1 mouse cellular context compared by ENCODE assay signal in the genomic region with DNA sequence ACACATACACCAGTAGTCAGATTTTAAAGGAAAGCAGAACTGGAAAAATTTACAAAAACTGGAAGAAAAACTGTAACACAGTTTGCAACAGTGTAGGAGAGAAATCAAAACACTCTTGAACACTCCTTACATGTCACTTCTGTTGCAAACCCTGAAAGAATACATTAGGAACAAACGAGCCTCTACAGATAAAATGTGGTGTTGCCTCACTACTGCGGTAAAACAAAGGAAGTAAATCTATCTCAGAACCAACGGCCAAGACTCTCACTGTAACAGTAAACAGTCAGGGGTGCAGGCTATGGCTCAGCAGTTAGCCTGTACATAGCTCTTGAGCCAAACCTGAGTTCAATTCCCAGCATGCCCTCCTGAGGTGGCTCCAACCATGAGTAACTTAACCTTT.
A peak's percentile ranks its signal among the peaks of the same experiment; 100 is the strongest.
TF ChIP-seq lines count a peak whose summit lies in the region.

No protein-coding gene starts in this region.

TF ChIP-seq in MEL, 35 proteins besides CTCF, POLR2A, EP300 and RAD21:
- peak; percentile 96 for TF ChIP-seq MYB (IDR thresholded peaks at IDR 0.05; ENCODE audit: low read depth, low read length)
- TF ChIP-seq MEF2A (IDR thresholded peaks at IDR 0.05; ENCODE audit: extremely low read depth, insufficient replicate concordance, low read depth, low read length, poor library complexity, severe bottlenecking), result no peak
- TF ChIP-seq NRF1 (IDR thresholded peaks at IDR 0.05; ENCODE audit: insufficient read depth, low read depth, low read length, poor library complexity, severe bottlenecking), result no peak
- TF ChIP-seq USF2 (IDR thresholded peaks at IDR 0.05; ENCODE audit: borderline replicate concordance in 1 of 2, insufficient read depth in 1 of 2, low read depth in 1 of 2, low read length in 2 of 2), result no peak
- no peak for TF ChIP-seq GABPA (IDR thresholded peaks at IDR 0.05; ENCODE audit: low read depth, low read length)
- no peak for TF ChIP-seq POLR2AphosphoS2 (IDR thresholded peaks at IDR 0.05; ENCODE audit: low read length)
- no peak for TF ChIP-seq USF1 (IDR thresholded peaks at IDR 0.05; ENCODE audit: low read depth, low read length)
- TF ChIP-seq JUND (IDR thresholded peaks at IDR 0.05; ENCODE audit: low read depth, low read length), result no peak
- TF ChIP-seq E2F4 (IDR thresholded peaks at IDR 0.05; ENCODE audit: borderline replicate concordance, low read depth, low read length), result no peak
- peak; percentile 75 for TF ChIP-seq MXI1 (IDR thresholded peaks at IDR 0.05; ENCODE audit: low read depth, low read length)
- TF ChIP-seq TBP (IDR thresholded peaks at IDR 0.05; ENCODE audit: low read depth, low read length), result 0 out of 2 replicates have a peak, but pooled peaks have one; percentile 29
- TF ChIP-seq ELF1 (IDR thresholded peaks at IDR 0.05; ENCODE audit: low read depth, low read length), result peak; percentile 29; the same call in 1 of the 2 replicates
- no peak for TF ChIP-seq ZNF384 (IDR thresholded peaks at IDR 0.05; ENCODE audit: low read depth, low read length)
- TF ChIP-seq CHD1 (IDR thresholded peaks at IDR 0.05; ENCODE audit: low read depth, low read length), result no peak
- TF ChIP-seq ETS1 (IDR thresholded peaks at IDR 0.05; ENCODE audit: low read depth, low read length), result peak; percentile 78
- TF ChIP-seq MYC (IDR thresholded peaks at IDR 0.05; ENCODE audit: low read depth, low read length), result peak; percentile 64; the same call in 1 of the 2 replicates
- no peak for TF ChIP-seq ZKSCAN1 (IDR thresholded peaks at IDR 0.05; ENCODE audit: low read depth, low read length)
- peak; percentile 89 for TF ChIP-seq SIN3A (IDR thresholded peaks at IDR 0.05; ENCODE audit: low read length)
- TF ChIP-seq BHLHE40 (IDR thresholded peaks at IDR 0.05; ENCODE audit: borderline replicate concordance, low read depth, low read length), result no peak
- TF ChIP-seq RCOR1 (IDR thresholded peaks at IDR 0.05; ENCODE audit: low read depth, low read length), result peak; percentile 96
- TF ChIP-seq MAX (IDR thresholded peaks at IDR 0.05; ENCODE audit: low read length), result no peak
- no peak for TF ChIP-seq CHD2 (IDR thresholded peaks at IDR 0.05; ENCODE audit: low read length)
- TF ChIP-seq NELFE (IDR thresholded peaks at IDR 0.05; ENCODE audit: low read depth, low read length), result no peak
- TF ChIP-seq ZC3H11A (IDR thresholded peaks at IDR 0.05; ENCODE audit: low read depth, low read length), result no peak
- TF ChIP-seq TAL1 (IDR thresholded peaks at IDR 0.05; ENCODE audit: low read length), result no peak
- TF ChIP-seq ZMIZ1 (IDR thresholded peaks at IDR 0.05; ENCODE audit: low read depth, low read length), result no peak
- TF ChIP-seq HCFC1 (IDR thresholded peaks at IDR 0.05; ENCODE audit: low read depth, low read length), result no peak
- peak; percentile 68 for TF ChIP-seq TCF12 (IDR thresholded peaks at IDR 0.05; ENCODE audit: low read depth, low read length)
- TF ChIP-seq GATA1 (IDR thresholded peaks at IDR 0.05; ENCODE audit: low read depth, low read length), result peak; percentile 64
- TF ChIP-seq KAT2A (conservative IDR thresholded peaks at IDR 0.05; ENCODE audit: low read depth, low read length), result no peak
- TF ChIP-seq POLR2AphosphoS5 (IDR thresholded peaks at IDR 0.05; ENCODE audit: borderline replicate concordance, low read depth, low read length), result no peak
- peak; percentile 14; the same call in 1 of the 2 replicates for TF ChIP-seq SMC3 (IDR thresholded peaks at IDR 0.05; ENCODE audit: low read depth, low read length)
- no peak for TF ChIP-seq MAFK (IDR thresholded peaks at IDR 0.05; ENCODE audit: borderline replicate concordance, low read depth, low read length)
- no peak for TF ChIP-seq MAZ (IDR thresholded peaks at IDR 0.05; ENCODE audit: low read depth, low read length)
- no peak for TF ChIP-seq UBTF (IDR thresholded peaks at IDR 0.05; ENCODE audit: borderline replicate concordance, insufficient read depth, low read depth, low read length)
